Mouse (Mus musculus): ENCODE data around the gene Mcl1. TPM values are rescaled to one million over a fixed set of nuclear protein-coding genes. Genes with fewer than 3 reads are reported as not detected.

Gene Mcl1
- polyA plus RNA-seq, 1 experiment: 27.4 TPM

GRCm38 (mm10) chr3:95657711-95658110, 877 bp upstream of the Mcl1 start:
- Histone ChIP-seq H3K36me3 (ENCODE audit: control insufficient read depth, insufficient read depth, low read length) (no peaks in the 10 kb centered on the region; the same call in 1 of the 2 replicates), H3K4me1 (ENCODE audit: control insufficient read depth, insufficient read depth, low read length) (peaks cover 5% of the 10 kb centered on the region; the same call in 1 of the 2 replicates), H3K27me3 (ENCODE audit: control insufficient read depth, insufficient read depth, low read length) (no peaks in the 10 kb centered on the region), H3K4me3 (ENCODE audit: control insufficient read depth, low read depth, low read length) (peak overlapping the region; percentile 97), H3K27ac (ENCODE audit: control insufficient read depth, insufficient read depth, low read depth, low read length) (peak overlapping the region; percentile 100)
- TF ChIP-seq CTCF (IDR thresholded peaks at IDR 0.05; ENCODE audit: control insufficient read depth, insufficient read depth, insufficient replicate concordance, low read depth, low read length) (no peak), POLR2A (IDR thresholded peaks at IDR 0.05; ENCODE audit: control insufficient read depth, low read depth, low read length) (no peak)

GRCm38 (mm10) chr3:95658868-95659712, 502 bp downstream of the Mcl1 start:
- Histone ChIP-seq H3K4me3 (ENCODE audit: control insufficient read depth, low read depth, low read length) (peak overlapping the region; percentile 97), H3K27ac (ENCODE audit: control insufficient read depth, insufficient read depth, low read depth, low read length) (peak overlapping the region; percentile 100), H3K4me1 (ENCODE audit: control insufficient read depth, insufficient read depth, low read length) (peaks cover 6% of the 10 kb centered on the region; the same call in 1 of the 2 replicates), H3K36me3 (ENCODE audit: control insufficient read depth, insufficient read depth, low read length) (no peaks in the 10 kb centered on the region; the same call in 1 of the 2 replicates), H3K27me3 (ENCODE audit: control insufficient read depth, insufficient read depth, low read length) (no peaks in the 10 kb centered on the region)
- TF ChIP-seq CTCF (IDR thresholded peaks at IDR 0.05; ENCODE audit: control insufficient read depth, insufficient read depth, insufficient replicate concordance, low read depth, low read length): no peak
- no peak; the same call in 1 of the 2 replicates for TF ChIP-seq POLR2A (IDR thresholded peaks at IDR 0.05; ENCODE audit: control insufficient read depth, low read depth, low read length)

- H3K4me3 ChIP-seq (ENCODE audit: control insufficient read depth, low read depth, low read length): peak overlapping the region; percentile 97
- no peaks in the 10 kb centered on the region; the same call in 1 of the 2 replicates for H3K36me3 ChIP-seq (ENCODE audit: control insufficient read depth, insufficient read depth, low read length)
- no peaks in the 10 kb centered on the region for H3K27me3 ChIP-seq (ENCODE audit: control insufficient read depth, insufficient read depth, low read length)
- peaks cover 6% of the 10 kb centered on the region; the same call in 1 of the 2 replicates for H3K4me1 ChIP-seq (ENCODE audit: control insufficient read depth, insufficient read depth, low read length)
- TF ChIP-seq CTCF (IDR thresholded peaks at IDR 0.05; ENCODE audit: control insufficient read depth, insufficient read depth, insufficient replicate concordance, low read depth, low read length) (no peak), POLR2A (IDR thresholded peaks at IDR 0.05; ENCODE audit: control insufficient read depth, low read depth, low read length) (no peak)
- H3K27ac ChIP-seq (ENCODE audit: control insufficient read depth, insufficient read depth, low read depth, low read length): peak overlapping the region; percentile 100
Observed at GRCm38 (mm10) chr3:95659948-95660347, 1.4 kb downstream of the Mcl1 start.

GRCm38 (mm10) chr3:95660788-95661478, 2.3 kb downstream of the Mcl1 start:
- Histone ChIP-seq H3K27me3 (ENCODE audit: control insufficient read depth, insufficient read depth, low read length) (no peaks in the 10 kb centered on the region), H3K4me1 (ENCODE audit: control insufficient read depth, insufficient read depth, low read length) (peaks cover 5% of the 10 kb centered on the region; the same call in 1 of the 2 replicates), H3K4me3 (ENCODE audit: control insufficient read depth, low read depth, low read length) (no peak overlapping the region), H3K27ac (ENCODE audit: control insufficient read depth, insufficient read depth, low read depth, low read length) (no peak overlapping the region), H3K36me3 (ENCODE audit: control insufficient read depth, insufficient read depth, low read length) (no peaks in the 10 kb centered on the region; the same call in 1 of the 2 replicates)
- TF ChIP-seq POLR2A (IDR thresholded peaks at IDR 0.05; ENCODE audit: control insufficient read depth, low read depth, low read length) (no peak), CTCF (IDR thresholded peaks at IDR 0.05; ENCODE audit: control insufficient read depth, insufficient read depth, insufficient replicate concordance, low read depth, low read length) (no peak)

- Histone ChIP-seq H3K27ac (ENCODE audit: control insufficient read depth, insufficient read depth, low read depth, low read length) (no peak overlapping the region), H3K27me3 (ENCODE audit: control insufficient read depth, insufficient read depth, low read length) (no peaks in the 10 kb centered on the region), H3K36me3 (ENCODE audit: control insufficient read depth, insufficient read depth, low read length) (no peaks in the 10 kb centered on the region; the same call in 1 of the 2 replicates), H3K4me3 (ENCODE audit: control insufficient read depth, low read depth, low read length) (no peak overlapping the region), H3K4me1 (ENCODE audit: control insufficient read depth, insufficient read depth, low read length) (peaks cover 3% of the 10 kb centered on the region; the same call in 1 of the 2 replicates)
- TF ChIP-seq CTCF (IDR thresholded peaks at IDR 0.05; ENCODE audit: control insufficient read depth, insufficient read depth, insufficient replicate concordance, low read depth, low read length) (no peak), POLR2A (IDR thresholded peaks at IDR 0.05; ENCODE audit: control insufficient read depth, low read depth, low read length) (no peak)
Observed at GRCm38 (mm10) chr3:95661945-95662715, 3.5 kb downstream of the Mcl1 start.

GRCm38 (mm10) chr3:95662724-95663449, 4.3 kb downstream of the Mcl1 start:
- 0 out of 2 replicates have a peak overlapping the region, but pooled peaks have one; percentile 34 for H3K27ac ChIP-seq (ENCODE audit: control insufficient read depth, insufficient read depth, low read depth, low read length)
- H3K27me3 ChIP-seq (ENCODE audit: control insufficient read depth, insufficient read depth, low read length): no peaks in the 10 kb centered on the region
- no peak overlapping the region for H3K4me3 ChIP-seq (ENCODE audit: control insufficient read depth, low read depth, low read length)
- no peaks in the 10 kb centered on the region; the same call in 1 of the 2 replicates for H3K36me3 ChIP-seq (ENCODE audit: control insufficient read depth, insufficient read depth, low read length)
- H3K4me1 ChIP-seq (ENCODE audit: control insufficient read depth, insufficient read depth, low read length): 0 out of 2 replicates have a peak, but pooled peaks cover 2% of the 10 kb centered on the region
- no peak for TF ChIP-seq POLR2A (IDR thresholded peaks at IDR 0.05; ENCODE audit: control insufficient read depth, low read depth, low read length)
- TF ChIP-seq CTCF (IDR thresholded peaks at IDR 0.05; ENCODE audit: control insufficient read depth, insufficient read depth, insufficient replicate concordance, low read depth, low read length): no peak

Data from testis, adult 2 months (tissue).